In genomic region chr3:87173103-87173444, GRCm38 (mm10) we compare ENCODE assay signal across 8 mouse cellular contexts. TPM values are rescaled to one million over a fixed set of nuclear protein-coding genes. Genes with fewer than 3 reads are reported as not detected.
A peak's percentile ranks its signal among the peaks of the same experiment; 100 is the strongest.
DNase-seq lines count a peak whose midpoint lies in the region; ATAC-seq and TF ChIP-seq lines count a peak whose summit lies in the region.

No protein-coding gene starts in this region.

- H3K36me3 ChIP-seq in lung, embryonic 16.5 days (ENCODE audit: control insufficient read depth, insufficient read depth, low read length) = no peaks in the 10 kb centered on the region
- H3K36me3 ChIP-seq in forebrain, embryonic 10.5 days (replicated peaks) = peaks cover 13% of the 10 kb centered on the region
- peaks cover 5% of the 10 kb centered on the region; the same call in 1 of the 2 replicates for H3K36me3 ChIP-seq in limb, embryonic 12.5 days

- H3K9ac ChIP-seq in lung, embryonic 16.5 days (ENCODE audit: low read length) = peak overlapping the region; percentile 90
- peak overlapping the region; percentile 90 for H3K9ac ChIP-seq in limb, embryonic 12.5 days (replicated peaks)

- DNase-seq in lung, adult 2 months = no peak
- peak; percentile 46 for DNase-seq in forebrain, embryonic 10.5 days (ENCODE audit: extremely low spot score, low spot score)
- peak; percentile 33 for DNase-seq in retina, embryonic 14.5 days (ENCODE audit: low spot score)
- DNase-seq in urinary bladder, postnatal 36 days (ENCODE audit: low spot score in 2 of 2) = no peak
- no peak for DNase-seq in layer of hippocampus, adult 18-20 months (ENCODE audit: low spot score in 2 of 2)
- no peak for DNase-seq in spleen, postnatal 10 days (ENCODE audit: low spot score in 2 of 2)

- H3K27me3 ChIP-seq in lung, embryonic 16.5 days (ENCODE audit: control insufficient read depth, insufficient read depth, low read depth, low read length) = no peaks in the 10 kb centered on the region
- H3K27me3 ChIP-seq in forebrain, embryonic 10.5 days (ENCODE audit: poor library complexity, severe bottlenecking) = 0 out of 2 replicates have a peak, but pooled peaks cover 4% of the 10 kb centered on the region
- H3K27me3 ChIP-seq in limb, embryonic 12.5 days = no peaks in the 10 kb centered on the region

- H3K4me3 ChIP-seq in lung, embryonic 16.5 days (ENCODE audit: low read length) = peak overlapping the region; percentile 71
- no peak overlapping the region for H3K4me3 ChIP-seq in lung, adult 2 months (replicated peaks; ENCODE audit: extremely low read depth, low read depth, low read length)
- peak overlapping the region; percentile 84 for H3K4me3 ChIP-seq in forebrain, embryonic 10.5 days
- H3K4me3 ChIP-seq in limb, embryonic 12.5 days (replicated peaks) = peak overlapping the region; percentile 63

- no peaks in the 10 kb centered on the region for H3K9me3 ChIP-seq in lung, embryonic 16.5 days (ENCODE audit: control insufficient read depth, low read length)
- no peaks in the 10 kb centered on the region for H3K9me3 ChIP-seq in forebrain, embryonic 10.5 days
- no peaks in the 10 kb centered on the region for H3K9me3 ChIP-seq in limb, embryonic 12.5 days

- WGBS in lung, embryonic 16.5 days = 3% methylated on average over 2 of the region's 2 CpGs
- WGBS in lung, adult 2 months = 35% methylated on average over 2 of the region's 2 CpGs
- WGBS in forebrain, embryonic 10.5 days = 0% methylated on average over 2 of the region's 2 CpGs
- 0% methylated on average over 2 of the region's 2 CpGs for WGBS in limb, embryonic 12.5 days

- TF ChIP-seq POLR2A in lung, adult 2 months (IDR thresholded peaks at IDR 0.05; ENCODE audit: borderline replicate concordance, extremely low read depth, low read depth, low read length) = no peak

- no peak for TF ChIP-seq CTCF in lung, adult 2 months (IDR thresholded peaks at IDR 0.05; ENCODE audit: insufficient read depth, low read length)

- H3K4me2 ChIP-seq in lung, embryonic 16.5 days (ENCODE audit: low read depth, low read length) = peak overlapping the region; percentile 93
- peak overlapping the region; percentile 94 for H3K4me2 ChIP-seq in limb, embryonic 12.5 days

- H3K4me1 ChIP-seq in lung, embryonic 16.5 days (replicated peaks; ENCODE audit: control insufficient read depth, insufficient read depth, low read length) = peaks cover 44% of the 10 kb centered on the region
- 0 out of 2 replicates have a peak, but pooled peaks cover 6% of the 10 kb centered on the region for H3K4me1 ChIP-seq in lung, adult 2 months (ENCODE audit: control insufficient read depth, insufficient read depth, low read length)
- peaks cover 66% of the 10 kb centered on the region for H3K4me1 ChIP-seq in forebrain, embryonic 10.5 days
- peaks cover 59% of the 10 kb centered on the region for H3K4me1 ChIP-seq in limb, embryonic 12.5 days (replicated peaks)

- no peak for ATAC-seq in lung, embryonic 16.5 days (ENCODE audit: low read depth)
- no peak for ATAC-seq in limb, embryonic 12.5 days (ENCODE audit: insufficient number of reproducible peaks, insufficient read depth, low FRiP score, low TSS enrichment, low read depth)

- peak overlapping the region; percentile 91 for H3K27ac ChIP-seq in lung, embryonic 16.5 days (ENCODE audit: low read length)
- peak overlapping the region; percentile 97 for H3K27ac ChIP-seq in forebrain, embryonic 10.5 days
- H3K27ac ChIP-seq in limb, embryonic 12.5 days = peak overlapping the region; percentile 93

RNA-seq across cellular contexts. Expression of gene Kirrel, which starts 1.5 kb away (rescaled TPM):
- polyA plus RNA-seq in lung, embryonic 16.5 days (2015; fragmentation: Nextera tagmentation; extraction: Ambion mirVana) = 13.2 and 14.2 TPM in 2 replicates
- polyA plus RNA-seq in lung, adult 2 months (2012; rRNA removed) = 10.5 and 14.4 TPM in 2 replicates
- polyA plus RNA-seq in forebrain, embryonic 10.5 days (2016; fragmentation: Nextera tagmentation; extraction: Ambion mirVana) = 13.1 and 14.3 TPM in 2 replicates
- polyA plus RNA-seq in limb, embryonic 12.5 days (2016; fragmentation: Nextera tagmentation; extraction: Ambion mirVana) = 17.5 and 22.1 TPM in 2 replicates
- 1 to 10 TPM; 2.6 to 3.5 TPM for total RNA-seq in layer of hippocampus, adult 18-20 months (2021)

Comparison
In these comparisons a context has a peak if more than half of its experiments do, and no peak if none do; other contexts are left out.
1. DNase-seq: peak in forebrain, embryonic 10.5 days (single experiment) and retina, embryonic 14.5 days (single experiment); none in lung, adult 2 months (single experiment), urinary bladder, postnatal 36 days (0 of 2), layer of hippocampus, adult 18-20 months (0 of 2) and spleen, postnatal 10 days (0 of 2).
2. Peak in every context shown above with its lines, with median percentiles within 50 percentile points of each other: H3K27ac ChIP-seq.